Mouse (Mus musculus) MEL (cell line): ENCODE measurements at regions not wholly inside any gene's neighbourhood (a gene's known extent, or its start where the extent isn't known, plus 50 kb on each side); places are given as distances from the start of the nearest gene placed in this dataset.

Experiments
- DNase-seq: peaks from one replicate; pipeline ENCODE4 v3.0.0; 2011; ENCODE audit warnings: low read depth, low spot score
- H3K27ac ChIP-seq: 2 replicates; pipeline ENCODE4 v1.5.1; 2012; ENCODE audit warnings: low read depth, mild to moderate bottlenecking, control low read depth, low read length, moderate library complexity; ENCODE audit not compliant: control insufficient read depth
- H3K27me3 ChIP-seq, 2 experiments: fragments of 150-350 bp in 1 of 2; sonication (generic) in 1 of 2; 2 replicates each; pipeline ENCODE4 v1.6.1; 2012; ENCODE audit warnings: low read length in 2 of 2, mild to moderate bottlenecking in 2 of 2, improper control_type of control experiment in 1 of 2, moderate library complexity in 1 of 2; ENCODE audit not compliant: insufficient read depth in 2 of 2, control insufficient read depth in 1 of 2
- H3K36me3 ChIP-seq, 2 experiments: 2 replicates each; pipeline ENCODE4 v1.6.1; 2012 to 2014; ENCODE audit warnings: low read length in 2 of 2, improper control_type of control experiment in 1 of 2, inconsistent platforms in 1 of 2, mild to moderate bottlenecking in 1 of 2; ENCODE audit not compliant: insufficient read depth in 2 of 2, control insufficient read depth in 1 of 2
- H3K4me1 ChIP-seq, 2 experiments: fragments of 150-350 bp in 1 of 2; sonication (generic) in 1 of 2; 2 replicates each; pipeline ENCODE4 v1.6.1; 2012; ENCODE audit warnings: low read length in 2 of 2, improper control_type of control experiment in 1 of 2, mild to moderate bottlenecking in 1 of 2; ENCODE audit not compliant: insufficient read depth in 2 of 2, control insufficient read depth in 1 of 2
- H3K4me3 ChIP-seq, 2 experiments: fragments of 150-350 bp in 1 of 2; sonication (generic) in 1 of 2; 2 replicates each; pipeline ENCODE4 v1.5.1; 2012; ENCODE audit warnings: low read depth in 2 of 2, low read length in 2 of 2, mild to moderate bottlenecking in 2 of 2, moderate library complexity in 2 of 2, control low read depth in 1 of 2, improper control_type of control experiment in 1 of 2; ENCODE audit not compliant: control insufficient read depth in 1 of 2, insufficient read depth in 1 of 2
- H3K79me2 ChIP-seq: 2 replicates; pipeline ENCODE4 v1.6.1; 2012; ENCODE audit warnings: mild to moderate bottlenecking, low read length, moderate library complexity; ENCODE audit not compliant: control insufficient read depth, poor library complexity, insufficient read depth
- H3K9ac ChIP-seq: 2 replicates; pipeline ENCODE4 v1.6.1; 2012; ENCODE audit warnings: low read depth, mild to moderate bottlenecking, control low read depth, low read length, moderate library complexity; ENCODE audit not compliant: control insufficient read depth, poor library complexity, severe bottlenecking
- H3K9me3 ChIP-seq: fragments of 150-350 bp; sonication (generic); replicated peaks from 2 replicates; pipeline ENCODE4 v1.6.1; 2012; ENCODE audit warnings: mild to moderate bottlenecking, low read length, improper control_type of control experiment, moderate library complexity; ENCODE audit not compliant: insufficient read depth
- BHLHE40 ChIP-seq: IDR thresholded peaks from 2 replicates; pipeline ENCODE4 v1.6.1; 2012; ENCODE audit warnings: low read depth, mild to moderate bottlenecking, inconsistent platforms, low read length, improper control_type of control experiment, borderline replicate concordance
- CHD1 ChIP-seq: IDR thresholded peaks from 2 replicates; pipeline ENCODE4 v1.6.1; 2012; ENCODE audit warnings: low read depth, mild to moderate bottlenecking, inconsistent platforms, low read length, improper control_type of control experiment
- CHD2 ChIP-seq: IDR thresholded peaks from 2 replicates; pipeline ENCODE4 v1.6.1; 2011; ENCODE audit warnings: low read length, improper control_type of control experiment
- CTCF ChIP-seq, 3 experiments: IDR thresholded peaks in 2 of 3; conservative IDR thresholded peaks in 1 of 3; 2 replicates each; pipeline ENCODE4 v1.5.1; 2011 to 2012; ENCODE audit warnings: low read length in 3 of 3, low read depth in 2 of 3, mild to moderate bottlenecking in 2 of 3, improper control_type of control experiment in 1 of 3, inconsistent platforms in 1 of 3, mixed read lengths in 1 of 3, moderate library complexity in 1 of 3; ENCODE audit not compliant: control insufficient read depth in 1 of 3, insufficient read depth in 1 of 3, poor library complexity in 1 of 3, severe bottlenecking in 1 of 3
- ELF1 ChIP-seq: IDR thresholded peaks from 2 replicates; pipeline ENCODE4 v1.6.1; 2014; ENCODE audit warnings: low read depth, mild to moderate bottlenecking, inconsistent platforms, low read length, improper control_type of control experiment, moderate library complexity
- JUND ChIP-seq: IDR thresholded peaks from 2 replicates; pipeline ENCODE4 v1.6.1; 2011; ENCODE audit warnings: low read depth, mild to moderate bottlenecking, improper control_type of control experiment, low read length
- MAZ ChIP-seq: IDR thresholded peaks from 2 replicates; pipeline ENCODE4 v1.6.1; 2012; ENCODE audit warnings: low read depth, mild to moderate bottlenecking, inconsistent platforms, low read length, improper control_type of control experiment
- MEF2A ChIP-seq: IDR thresholded peaks from 2 replicates; pipeline ENCODE4 v1.6.1; 2014; ENCODE audit warnings: low read depth, mild to moderate bottlenecking, inconsistent platforms, low read length, improper control_type of control experiment; ENCODE audit not compliant: poor library complexity, insufficient replicate concordance, severe bottlenecking; ENCODE audit errors: extremely low read depth
- MYB ChIP-seq: IDR thresholded peaks from 2 replicates; pipeline ENCODE4 v1.6.1; 2011; ENCODE audit warnings: mild to moderate bottlenecking, low read depth, low read length, improper control_type of control experiment
- MYC ChIP-seq: IDR thresholded peaks from 2 replicates; pipeline ENCODE4 v1.6.1; 2011; ENCODE audit warnings: low read depth, mild to moderate bottlenecking, low read length, improper control_type of control experiment, moderate library complexity
- NELFE ChIP-seq: IDR thresholded peaks from 2 replicates; pipeline ENCODE4 v1.6.1; 2011; ENCODE audit warnings: low read depth, low read length, improper control_type of control experiment
- NRF1 ChIP-seq: IDR thresholded peaks from 2 replicates; pipeline ENCODE4 v1.6.1; 2014; ENCODE audit warnings: low read depth, mild to moderate bottlenecking, inconsistent platforms, low read length, improper control_type of control experiment, moderate library complexity; ENCODE audit not compliant: poor library complexity, insufficient read depth, severe bottlenecking
- POLR2A ChIP-seq, 2 experiments: IDR thresholded peaks; 2 replicates each; pipeline ENCODE4 v1.6.1; 2011 to 2012; ENCODE audit warnings: low read length in 2 of 2, mild to moderate bottlenecking in 2 of 2, control low read depth in 1 of 2, improper control_type of control experiment in 1 of 2, low read depth in 1 of 2, moderate library complexity in 1 of 2; ENCODE audit not compliant: control insufficient read depth in 1 of 2, insufficient read depth in 1 of 2, poor library complexity in 1 of 2
- RAD21 ChIP-seq: IDR thresholded peaks from 2 replicates; pipeline ENCODE4 v1.6.1; 2011; ENCODE audit warnings: mild to moderate bottlenecking, low read depth, low read length, improper control_type of control experiment
- SMC3 ChIP-seq: IDR thresholded peaks from 2 replicates; pipeline ENCODE4 v1.6.1; 2011; ENCODE audit warnings: low read depth, low read length, improper control_type of control experiment
- TAL1 ChIP-seq: IDR thresholded peaks from 2 replicates; pipeline ENCODE4 v1.6.1; 2012; ENCODE audit warnings: mild to moderate bottlenecking, inconsistent platforms, low read length, moderate library complexity, mixed read lengths
- TBP ChIP-seq: IDR thresholded peaks from 2 replicates; pipeline ENCODE4 v1.8.0; 2011; ENCODE audit warnings: low read depth, low read length, improper control_type of control experiment
- TCF12 ChIP-seq: IDR thresholded peaks from 2 replicates; pipeline ENCODE4 v1.6.1; 2014; ENCODE audit warnings: low read depth, mild to moderate bottlenecking, inconsistent platforms, low read length, improper control_type of control experiment, moderate library complexity
- UBTF ChIP-seq: IDR thresholded peaks from 2 replicates; pipeline ENCODE4 v1.6.1; 2012; ENCODE audit warnings: low read depth, mild to moderate bottlenecking, inconsistent platforms, low read length, improper control_type of control experiment, moderate library complexity, borderline replicate concordance; ENCODE audit not compliant: insufficient read depth
- USF1 ChIP-seq: IDR thresholded peaks from 2 replicates; pipeline ENCODE4 v1.6.1; 2014; ENCODE audit warnings: low read depth, mild to moderate bottlenecking, inconsistent platforms, low read length, improper control_type of control experiment, moderate library complexity
- USF2 ChIP-seq, 2 experiments: IDR thresholded peaks; 2 replicates each; pipeline ENCODE4 v1.6.1; 2011 to 2012; ENCODE audit warnings: improper control_type of control experiment in 2 of 2, low read length in 2 of 2, borderline replicate concordance in 1 of 2, inconsistent platforms in 1 of 2, low read depth in 1 of 2, mild to moderate bottlenecking in 1 of 2; ENCODE audit not compliant: insufficient read depth in 1 of 2
- ZKSCAN1 ChIP-seq: IDR thresholded peaks from 2 replicates; pipeline ENCODE4 v1.6.1; 2012; ENCODE audit warnings: low read depth, mild to moderate bottlenecking, inconsistent platforms, low read length, improper control_type of control experiment, moderate library complexity
- ZMIZ1 ChIP-seq: IDR thresholded peaks from 2 replicates; pipeline ENCODE4 v1.6.1; 2012; ENCODE audit warnings: low read depth, mild to moderate bottlenecking, inconsistent platforms, low read length, improper control_type of control experiment, moderate library complexity

DNA sequence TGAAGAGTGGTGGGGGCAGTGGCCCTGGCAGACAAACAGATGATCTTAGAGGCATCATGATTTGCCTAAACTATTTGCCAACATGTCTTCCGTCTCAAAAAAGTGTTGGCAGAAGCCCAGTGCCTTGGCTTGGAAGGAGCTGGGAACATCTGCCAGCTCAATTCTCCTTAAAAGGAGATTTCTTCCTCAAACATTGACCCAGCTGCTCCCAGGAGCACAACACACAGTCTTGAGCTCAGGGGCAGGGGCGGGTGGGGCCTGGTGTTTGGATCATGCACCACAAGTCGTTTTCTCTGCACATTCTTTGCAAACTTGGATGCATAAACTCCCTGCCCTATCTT, 220.3 kb upstream of the Cdh5 start:
- no peaks in the 10 kb centered on the region for H3K36me3 ChIP-seq
- H3K9me3 ChIP-seq, result no peaks in the 10 kb centered on the region
- H3K27ac ChIP-seq, result no peak overlapping the region
- TF ChIP-seq CHD1, result no peak
- TF ChIP-seq ELF1, result no peak
- TF ChIP-seq RAD21, result no peak
- TF ChIP-seq SMC3, result no peak
- TF ChIP-seq MYC, result no peak
- no peak for TF ChIP-seq USF1
- TF ChIP-seq POLR2A (IDR thresholded peaks at IDR 0.05; ENCODE audit: control insufficient read depth in 1 of 2, insufficient read depth in 1 of 2, low read depth in 1 of 2, low read length in 2 of 2, poor library complexity in 1 of 2), result no peak
- no peak for TF ChIP-seq MYB
- TF ChIP-seq ZKSCAN1, result no peak
- no peak for TF ChIP-seq MEF2A
- no peak for TF ChIP-seq TBP
- no peak for TF ChIP-seq USF2 (IDR thresholded peaks at IDR 0.05; ENCODE audit: borderline replicate concordance in 1 of 2, insufficient read depth in 1 of 2, low read depth in 1 of 2, low read length in 2 of 2)
- no peak for TF ChIP-seq UBTF
- no peak for TF ChIP-seq BHLHE40
- no peak for TF ChIP-seq TAL1
- TF ChIP-seq CHD2, result no peak
- TF ChIP-seq ZMIZ1, result no peak
- TF ChIP-seq TCF12, result no peak
- TF ChIP-seq MAZ, result no peak
- no peak overlapping the region for H3K4me3 ChIP-seq
- no peaks in the 10 kb centered on the region for H3K4me1 ChIP-seq
- no peaks in the 10 kb centered on the region for H3K27me3 ChIP-seq
- no peak for DNase-seq
- no peaks in the 10 kb centered on the region; the same call in 1 of the 2 replicates for H3K79me2 ChIP-seq
- no peak overlapping the region for H3K9ac ChIP-seq

DNA sequence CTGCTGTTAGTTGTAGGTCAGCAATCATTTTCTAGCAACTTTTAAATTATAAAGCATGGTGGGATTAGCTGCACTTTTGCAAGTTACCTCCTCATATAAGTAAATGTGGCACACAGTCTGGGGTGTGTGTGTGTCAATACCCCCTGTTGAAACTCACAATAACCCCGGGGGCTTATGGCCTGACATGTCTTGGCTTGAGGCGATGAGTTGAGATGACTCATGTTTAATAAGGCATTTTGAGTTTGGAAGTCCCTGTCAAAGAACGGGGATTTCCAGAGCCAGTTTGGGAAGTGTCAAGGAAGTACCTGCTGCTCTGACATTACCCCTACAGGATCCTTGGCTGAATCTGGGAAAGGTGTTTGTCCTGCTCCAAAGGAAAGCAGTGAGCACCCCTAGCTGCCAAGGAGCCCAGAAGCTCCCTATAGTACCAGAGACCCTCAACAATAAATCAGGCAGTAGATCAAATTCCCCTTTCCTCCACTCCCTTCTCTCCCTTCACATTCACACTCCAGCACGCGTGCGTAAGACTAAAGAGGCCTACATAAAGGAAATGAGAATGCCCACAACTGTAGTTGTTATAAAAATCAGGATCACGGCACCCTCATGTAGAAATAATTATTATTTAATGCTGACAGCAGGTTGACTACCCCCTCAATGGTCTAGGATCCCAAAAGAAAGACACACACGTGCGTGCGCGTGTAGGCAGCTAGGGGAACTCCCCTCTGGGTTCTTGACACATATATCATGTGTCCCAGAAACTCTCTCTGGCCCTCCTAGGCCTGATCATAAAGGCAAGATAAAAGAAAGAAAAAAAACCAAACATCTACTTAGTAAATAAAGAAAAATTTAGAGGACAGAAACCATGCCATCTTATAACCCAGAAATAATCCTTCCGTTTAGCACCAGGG, 216.3 kb upstream of the Cdh5 start:
- no peak for TF ChIP-seq POLR2A (IDR thresholded peaks at IDR 0.05; ENCODE audit: control insufficient read depth in 1 of 2, insufficient read depth in 1 of 2, low read depth in 1 of 2, low read length in 2 of 2, poor library complexity in 1 of 2)
- no peak for TF ChIP-seq ZKSCAN1
- TF ChIP-seq CTCF (IDR thresholded peaks at IDR 0.05 in 2 of 3, conservative IDR thresholded peaks at IDR 0.05 in 1 of 3; ENCODE audit: control insufficient read depth in 1 of 3, insufficient read depth in 1 of 3, low read depth in 2 of 3, low read length in 3 of 3, poor library complexity in 1 of 3, severe bottlenecking in 1 of 3), result no peak
- TF ChIP-seq JUND, result no peak
- TF ChIP-seq NELFE, result no peak
- no peak for TF ChIP-seq NRF1
- Histone ChIP-seq H3K9me3 (no peaks in the 10 kb centered on the region), H3K27ac (no peak overlapping the region), H3K4me1 (no peaks in the 10 kb centered on the region), H3K79me2 (no peaks in the 10 kb centered on the region; the same call in 1 of the 2 replicates), H3K36me3 (no peaks in the 10 kb centered on the region), H3K4me3 (no peak overlapping the region), H3K9ac (no peak overlapping the region), H3K27me3 (no peaks in the 10 kb centered on the region)
- no peak for DNase-seq
